Mouse (Mus musculus) lung, postnatal 0 days (tissue): Measurements from ENCODE around the gene Cdh1. TPM values are rescaled to one million over a fixed set of nuclear protein-coding genes. Genes with fewer than 3 reads are reported as not detected.

Source experiments
- ATAC-seq: fragments of 200-750 bp; cut with Nextera tagmentation; 2 replicates; pipeline ENCODE4 v1.8.0; 2017; ENCODE audit warnings: moderate library complexity
- DNase-seq: peaks from one replicate; pipeline ENCODE4 v3.0.0-alpha.2; 2016; ENCODE audit warnings: low spot score
- H3K27ac ChIP-seq: fragments of 300-500 bp; sonication (generic); 2 replicates; pipeline ENCODE4 v1.5.1; 2014; ENCODE audit warnings: antibody characterized with exemption, mild to moderate bottlenecking, low read length, mixed read lengths
- H3K27me3 ChIP-seq: fragments of 300-500 bp; sonication (generic); replicated peaks from 2 replicates; pipeline ENCODE4 v1.6.1; 2014; ENCODE audit warnings: low read length, mixed read lengths; ENCODE audit not compliant: insufficient read depth
- H3K36me3 ChIP-seq: fragments of 300-500 bp; sonication (generic); 2 replicates; pipeline ENCODE4 v1.6.1; 2014; ENCODE audit warnings: low read length, mixed read lengths; ENCODE audit not compliant: insufficient read depth
- H3K4me1 ChIP-seq: fragments of 300-500 bp; sonication (generic); 2 replicates; pipeline ENCODE4 v1.6.1; 2014; ENCODE audit warnings: antibody characterized with exemption, low read depth, low read length, mixed read lengths; ENCODE audit not compliant: insufficient read depth
- H3K4me2 ChIP-seq: fragments of 300-500 bp; sonication (generic); replicated peaks from 2 replicates; pipeline ENCODE4 v1.6.1; 2014; ENCODE audit warnings: low read depth, mild to moderate bottlenecking, low read length, moderate library complexity, mixed read lengths
- H3K4me3 ChIP-seq: fragments of 300-500 bp; sonication (generic); 2 replicates; pipeline ENCODE4 v1.5.1; 2014; ENCODE audit warnings: low read depth, low read length
- H3K9ac ChIP-seq: fragments of 300-500 bp; sonication (generic); replicated peaks from 2 replicates; pipeline ENCODE4 v1.6.1; 2014; ENCODE audit warnings: low read depth, mild to moderate bottlenecking
- H3K9me3 ChIP-seq: fragments of 300-500 bp; sonication (generic); 2 replicates; pipeline ENCODE4 v1.6.1; 2016; ENCODE audit warnings: low read length, mixed read lengths
- CTCF ChIP-seq: IDR thresholded peaks from 2 replicates; pipeline ENCODE4 v1.5.1; 2016; ENCODE audit warnings: antibody characterized with exemption, mild to moderate bottlenecking
- EP300 ChIP-seq: IDR thresholded peaks from 2 replicates; pipeline ENCODE4 v1.6.1; 2016; ENCODE audit warnings: antibody characterized with exemption, mild to moderate bottlenecking, control low read depth
- WGBS: fragments of 180-500 bp; shearing (Covaris S2); extraction: QIAGEN DNeasy Blood & Tissue Kit; methylation state at CpG from one replicate; pipeline ENCODE4 v1.1.7; 2014; 5-methylcytosine and 5-hydroxymethylcytosine counted together
- polyA plus RNA-seq: library from polyadenylated mRNA; unstranded; fragments of >200 nt; fragmentation: Nextera tagmentation; extraction: Ambion mirVana; gene quantifications from 2 replicates; pipeline ENCODE4 v1.2.1, GENCODE M21; 2015

Gene Cdh1
- polyA plus RNA-seq, 1 experiment from 2014 or later, result 88.2 TPM

DNA sequence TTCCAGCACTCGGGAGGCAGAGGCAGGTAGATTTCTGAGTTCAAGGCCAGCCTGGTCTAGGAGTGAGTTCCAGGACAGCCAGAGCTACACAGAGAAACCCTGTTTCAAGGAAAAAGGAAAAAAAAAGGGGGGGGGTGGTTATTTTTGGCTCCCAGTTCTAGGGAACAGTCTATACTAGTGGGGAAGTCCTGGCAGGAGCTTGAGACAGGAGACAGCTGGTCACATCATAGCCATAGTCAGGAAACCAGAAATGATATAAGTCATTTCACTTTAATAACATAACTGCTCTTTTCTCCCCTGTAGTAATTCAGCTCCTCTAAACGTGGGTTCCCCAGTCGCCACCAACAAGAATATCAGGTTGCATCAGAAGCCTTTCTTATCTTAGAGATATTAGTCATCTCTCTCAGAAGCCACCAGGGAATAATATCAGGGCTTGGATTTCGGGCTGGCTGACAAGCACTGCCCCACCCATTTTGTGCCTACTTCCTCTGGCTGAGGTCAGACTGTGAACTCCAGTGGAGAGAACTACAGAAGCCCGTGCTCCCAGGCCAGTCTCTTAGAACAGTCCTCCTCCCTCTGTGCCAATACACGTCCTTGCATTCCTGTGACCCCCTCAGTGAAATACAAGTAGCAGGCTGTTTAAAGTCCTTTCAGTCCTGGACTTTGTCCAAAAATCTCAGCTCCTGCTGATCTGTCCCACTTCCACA lies 26.1 kb upstream of the Cdh1 start:
- no peaks in the 10 kb centered on the region for H3K36me3 ChIP-seq
- TF ChIP-seq CTCF, result no peak
- peak; percentile 62 for TF ChIP-seq EP300
- ATAC-seq (peak; percentile 91), DNase-seq (peak; percentile 90)
- H3K4me1 ChIP-seq, result peaks cover 5% of the 10 kb centered on the region; the same call in 1 of the 2 replicates
- H3K4me3 ChIP-seq, result no peak overlapping the region
- WGBS, result 15% methylated on average over 6 of the region's 6 CpGs
- peak overlapping the region; percentile 34; the same call in 1 of the 2 replicates for H3K27ac ChIP-seq
- H3K9me3 ChIP-seq, result no peaks in the 10 kb centered on the region
- no peaks in the 10 kb centered on the region for H3K27me3 ChIP-seq
- H3K4me2 ChIP-seq, result no peak overlapping the region
- H3K9ac ChIP-seq, result no peak overlapping the region

DNA sequence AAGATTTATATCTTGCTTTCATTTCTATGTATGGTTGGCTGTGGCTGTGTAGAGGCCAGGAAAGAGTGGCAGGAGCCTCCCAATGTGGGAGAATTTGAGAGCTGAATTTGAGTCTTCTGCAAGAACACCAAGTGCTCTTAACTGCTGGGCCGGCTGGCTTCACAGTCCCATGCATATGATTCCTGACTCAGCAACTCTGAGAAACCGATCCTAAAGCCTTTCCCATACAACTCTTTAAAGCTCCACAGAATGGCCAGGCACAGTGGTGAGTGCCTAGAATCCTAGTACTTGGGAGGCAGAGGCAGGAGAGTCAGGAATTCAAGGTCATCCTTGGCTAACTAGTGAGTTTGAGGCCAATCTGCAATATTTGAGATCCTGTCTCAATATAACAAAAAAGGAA lies 23.6 kb upstream of the Cdh1 start:
- H3K9me3 ChIP-seq, result no peaks in the 10 kb centered on the region
- H3K36me3 ChIP-seq, result no peaks in the 10 kb centered on the region
- H3K9ac ChIP-seq, result no peak overlapping the region
- H3K4me1 ChIP-seq, result peaks cover 5% of the 10 kb centered on the region; the same call in 1 of the 2 replicates
- no peak overlapping the region for H3K4me2 ChIP-seq
- DNase-seq (no peak), ATAC-seq (no peak)
- H3K27ac ChIP-seq, result no peak overlapping the region
- H3K27me3 ChIP-seq, result no peaks in the 10 kb centered on the region
- no peak for TF ChIP-seq CTCF
- no peak for TF ChIP-seq EP300
- WGBS, result 68% methylated on average over 2 of the region's 2 CpGs
- H3K4me3 ChIP-seq, result no peak overlapping the region

DNA sequence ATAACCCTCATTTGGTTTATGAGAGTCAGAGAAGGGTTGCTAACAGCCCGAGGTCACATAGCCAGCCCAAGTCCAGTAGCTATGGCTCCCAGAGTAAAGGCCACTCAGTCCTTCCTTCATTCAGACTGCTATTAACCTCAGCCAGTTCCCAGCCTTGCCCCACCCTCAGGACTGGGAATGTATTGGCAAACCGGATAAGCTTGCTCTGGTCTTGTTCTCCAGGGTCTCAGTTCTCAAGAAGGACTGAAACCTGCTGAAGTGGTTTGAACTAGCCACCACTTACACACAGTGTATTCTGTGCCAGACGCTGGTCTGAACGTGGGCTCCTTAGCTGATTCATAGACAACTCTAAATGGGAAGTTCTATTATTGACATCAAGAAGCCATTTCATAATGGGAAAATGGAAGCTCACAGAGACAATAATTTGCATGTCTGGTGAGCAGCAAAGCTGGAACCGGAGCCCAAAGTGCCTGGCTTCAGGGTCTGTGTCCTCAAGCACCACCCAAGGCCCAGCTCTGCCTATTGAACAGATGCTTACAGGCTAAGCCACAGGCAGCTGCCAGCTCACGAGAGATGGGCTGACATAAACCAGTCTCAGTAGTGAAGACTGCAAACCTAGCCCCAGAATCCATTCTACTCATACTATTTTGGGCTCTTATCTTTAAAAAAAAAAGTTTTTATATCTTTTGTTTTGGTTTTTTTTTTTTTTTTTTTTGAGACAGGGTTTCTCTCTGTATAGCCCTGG lies 21.6 kb upstream of the Cdh1 start:
- TF ChIP-seq EP300 (peak; percentile 80), CTCF (no peak)
- H3K27me3 ChIP-seq, result no peaks in the 10 kb centered on the region
- H3K36me3 ChIP-seq, result no peaks in the 10 kb centered on the region
- H3K4me3 ChIP-seq, result no peak overlapping the region
- DNase-seq (peak; percentile 89), ATAC-seq (peak; percentile 72)
- no peak overlapping the region for H3K9ac ChIP-seq
- no peak overlapping the region for H3K4me2 ChIP-seq
- H3K9me3 ChIP-seq, result no peaks in the 10 kb centered on the region
- H3K4me1 ChIP-seq, result peaks cover 10% of the 10 kb centered on the region; the same call in 1 of the 2 replicates
- 45% methylated on average over 6 of the region's 6 CpGs for WGBS
- H3K27ac ChIP-seq, result peak overlapping the region; percentile 16; the same call in 1 of the 2 replicates

DNA sequence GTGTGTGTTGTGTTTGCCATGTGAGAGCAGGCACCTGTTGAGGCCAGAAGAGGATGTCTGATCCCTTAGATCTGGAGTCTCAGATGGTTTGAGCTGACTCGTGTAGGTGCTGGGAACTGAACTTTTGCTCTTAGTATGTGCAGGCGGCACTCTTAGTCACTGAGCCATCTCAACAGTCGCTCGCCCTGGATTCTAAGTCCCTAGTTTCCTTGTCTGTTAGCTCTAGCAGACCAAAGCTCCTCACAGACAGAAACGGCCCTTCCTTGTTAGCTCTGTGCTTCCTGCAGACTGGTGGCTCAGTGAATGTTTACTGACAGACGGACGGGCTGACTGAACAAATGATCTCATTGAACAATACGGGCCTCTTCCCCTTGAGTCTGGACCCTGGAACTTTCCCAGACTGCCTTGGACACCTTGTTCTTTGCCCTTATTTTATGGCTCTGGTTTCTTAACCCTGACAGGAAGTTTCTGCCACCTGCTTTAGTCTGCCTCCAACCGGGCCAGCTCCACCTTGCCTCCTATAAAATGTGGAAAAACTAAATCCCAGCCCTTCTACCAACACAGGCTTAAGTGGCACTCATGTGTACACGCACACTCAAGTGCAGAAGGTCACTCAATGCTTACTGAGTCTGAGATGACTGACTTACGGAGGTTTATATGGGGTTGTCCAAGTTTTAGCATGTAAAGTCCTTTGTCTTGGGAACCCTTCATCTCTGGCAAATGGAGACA lies 18.0 kb upstream of the Cdh1 start:
- Histone ChIP-seq H3K4me3 (no peak overlapping the region), H3K4me1 (peaks cover 7% of the 10 kb centered on the region; the same call in 1 of the 2 replicates), H3K9me3 (no peaks in the 10 kb centered on the region), H3K9ac (no peak overlapping the region), H3K27ac (peak overlapping the region; percentile 65), H3K36me3 (no peaks in the 10 kb centered on the region), H3K27me3 (no peaks in the 10 kb centered on the region), H3K4me2 (no peak overlapping the region)
- peak; percentile 82 for ATAC-seq
- WGBS, result 25% methylated on average over 11 of the region's 11 CpGs
- DNase-seq, result peak; percentile 85
- peak; percentile 57; the same call in 1 of the 2 replicates for TF ChIP-seq EP300
- TF ChIP-seq CTCF, result no peak

DNA sequence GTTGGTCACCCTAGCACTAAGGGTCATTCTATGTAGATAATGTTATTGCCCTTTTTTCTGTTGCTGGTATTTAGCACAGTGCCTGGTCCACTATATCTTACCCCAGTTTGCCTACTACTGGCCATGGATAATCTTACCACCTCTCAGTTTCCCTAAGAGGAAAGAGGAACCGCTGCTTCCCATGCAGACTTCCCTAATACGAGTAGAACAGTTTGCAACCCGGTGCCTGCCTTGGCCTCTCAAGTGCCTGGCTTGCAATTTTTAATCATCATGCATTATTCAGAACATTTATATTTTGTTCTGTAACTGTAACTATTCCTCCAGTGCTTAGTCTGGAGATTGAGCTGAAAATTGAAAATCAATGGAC lies 17.5 kb upstream of the Cdh1 start:
- 70% methylated on average over 3 of the region's 3 CpGs for WGBS
- Histone ChIP-seq H3K4me3 (no peak overlapping the region), H3K4me2 (no peak overlapping the region), H3K9me3 (no peaks in the 10 kb centered on the region), H3K27ac (no peak overlapping the region), H3K4me1 (peaks cover 7% of the 10 kb centered on the region; the same call in 1 of the 2 replicates), H3K36me3 (no peaks in the 10 kb centered on the region), H3K9ac (no peak overlapping the region), H3K27me3 (no peaks in the 10 kb centered on the region)
- ATAC-seq (no peak), DNase-seq (no peak)
- TF ChIP-seq EP300 (no peak), CTCF (no peak)

DNA sequence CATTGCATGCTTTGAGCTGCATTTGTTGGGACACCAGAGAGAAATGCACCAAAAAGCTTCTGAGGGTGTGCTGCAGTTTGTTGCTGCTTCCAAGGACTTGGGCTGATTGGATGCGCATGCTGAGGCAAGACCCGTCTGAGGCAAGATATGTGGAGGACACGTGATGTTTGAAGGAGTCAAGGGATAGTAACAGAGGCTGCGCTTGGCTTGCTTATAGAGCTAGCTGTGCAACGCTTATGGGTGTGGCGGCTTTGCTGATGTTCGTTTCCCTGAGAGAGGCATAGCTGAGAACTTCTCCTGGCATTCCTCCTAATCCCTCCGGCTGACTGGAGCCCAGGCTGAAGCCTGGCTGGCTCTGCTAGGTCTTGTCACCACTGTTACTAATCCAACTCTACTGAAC lies 16.3 kb upstream of the Cdh1 start:
- no peak overlapping the region for H3K27ac ChIP-seq
- no peaks in the 10 kb centered on the region for H3K36me3 ChIP-seq
- no peak overlapping the region for H3K9ac ChIP-seq
- 67% methylated on average over 8 of the region's 8 CpGs for WGBS
- DNase-seq (no peak), ATAC-seq (no peak)
- TF ChIP-seq EP300 (no peak), CTCF (no peak)
- H3K4me3 ChIP-seq, result no peak overlapping the region
- H3K27me3 ChIP-seq, result no peaks in the 10 kb centered on the region
- H3K4me2 ChIP-seq, result no peak overlapping the region
- H3K9me3 ChIP-seq, result no peaks in the 10 kb centered on the region
- H3K4me1 ChIP-seq, result peaks cover 7% of the 10 kb centered on the region; the same call in 1 of the 2 replicates
